Mouse (Mus musculus) stomach, embryonic 14.5 days (tissue): ENCODE measurements around the gene Ddost. TPM values are rescaled to one million over a fixed set of nuclear protein-coding genes. Genes with fewer than 3 reads are reported as not detected.

Source experiments
- ATAC-seq: fragments of 200-750 bp; cut with Nextera tagmentation; 2 replicates; pipeline ENCODE4 v1.8.0; 2017; ENCODE audit warnings: low read depth, moderate TSS enrichment; ENCODE audit not compliant: insufficient number of reproducible peaks, insufficient read depth, low FRiP score
- H3K27ac ChIP-seq: fragments of 300-500 bp; sonication (generic); 2 replicates; pipeline ENCODE4 v1.5.1; 2014; ENCODE audit warnings: mild to moderate bottlenecking, low read length, moderate library complexity, mixed read lengths
- H3K27me3 ChIP-seq: fragments of 300-500 bp; sonication (generic); 2 replicates; pipeline ENCODE4 v1.6.1; 2014; ENCODE audit warnings: low read length, control low read depth, mixed read lengths; ENCODE audit not compliant: control insufficient read depth, insufficient read depth
- H3K36me3 ChIP-seq: fragments of 300-500 bp; sonication (generic); 2 replicates; pipeline ENCODE4 v1.6.1; 2014; ENCODE audit warnings: mild to moderate bottlenecking, control low read depth, low read length, moderate library complexity, mixed read lengths; ENCODE audit not compliant: control insufficient read depth, insufficient read depth
- H3K4me1 ChIP-seq: fragments of 300-500 bp; sonication (generic); 2 replicates; pipeline ENCODE4 v1.6.1; 2014; ENCODE audit warnings: low read length, control low read depth, mixed read lengths; ENCODE audit not compliant: control insufficient read depth, insufficient read depth
- H3K4me2 ChIP-seq: fragments of 300-500 bp; sonication (generic); replicated peaks from 2 replicates; pipeline ENCODE4 v1.6.1; 2014; ENCODE audit warnings: low read depth, low read length, control low read depth
- H3K4me3 ChIP-seq: fragments of 300-500 bp; sonication (generic); 2 replicates; pipeline ENCODE4 v1.5.1; 2014; ENCODE audit warnings: low read depth, low read length, control low read depth
- H3K9ac ChIP-seq: fragments of 300-500 bp; sonication (generic); replicated peaks from 2 replicates; pipeline ENCODE4 v1.6.1; 2014; ENCODE audit warnings: low read depth, mild to moderate bottlenecking, control low read depth, low read length, moderate library complexity, mixed read lengths
- H3K9me3 ChIP-seq: fragments of 300-500 bp; sonication (generic); 2 replicates; pipeline ENCODE4 v1.6.1; 2016; ENCODE audit warnings: low read depth, low read length, control low read depth; ENCODE audit not compliant: control insufficient read depth
- WGBS: fragments of 180-500 bp; shearing (Covaris S2); extraction: QIAGEN DNeasy Blood & Tissue Kit; methylation state at CpG from one replicate; pipeline ENCODE4 v1.1.7; 2014; 5-methylcytosine and 5-hydroxymethylcytosine counted together
- polyA plus RNA-seq: library from polyadenylated mRNA; unstranded; fragments of >200 nt; fragmentation: Nextera tagmentation; extraction: Ambion mirVana; gene quantifications from 2 replicates; pipeline ENCODE4 v1.2.1, GENCODE M21; 2014

The Ddost gene
- polyA plus RNA-seq, 1 experiment from 2014 or later = 351 TPM

DNA sequence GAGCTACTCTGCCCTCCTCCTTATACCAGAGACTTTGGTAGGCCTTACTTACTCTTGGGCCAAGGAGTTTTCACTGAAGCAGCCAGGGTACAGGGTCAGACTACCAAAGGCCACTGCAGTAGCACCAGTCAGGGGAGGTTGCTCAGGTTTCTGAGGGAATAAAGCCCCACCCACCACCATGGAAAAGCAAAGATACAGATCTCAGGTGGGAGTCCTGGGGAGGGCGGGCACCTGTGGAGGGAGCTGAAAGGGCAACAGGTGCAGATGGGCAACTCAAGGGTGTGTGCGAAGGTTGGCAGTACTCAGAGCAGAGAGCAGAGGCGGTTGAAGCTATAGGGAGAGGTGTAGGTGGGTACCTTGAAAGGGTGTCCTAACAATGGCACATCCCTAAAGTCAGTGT, 1.5 kb upstream of the Ddost start:
- Histone ChIP-seq H3K4me3 (no peak overlapping the region), H3K27ac (no peak overlapping the region), H3K36me3 (peaks cover 10% of the 10 kb centered on the region; the same call in 1 of the 2 replicates), H3K9ac (no peak overlapping the region), H3K4me1 (peaks cover 9% of the 10 kb centered on the region; the same call in 1 of the 2 replicates), H3K4me2 (no peak overlapping the region), H3K27me3 (no peaks in the 10 kb centered on the region), H3K9me3 (no peaks in the 10 kb centered on the region)
- WGBS = 98% methylated on average over 3 of the region's 3 CpGs
- no peak for ATAC-seq

DNA sequence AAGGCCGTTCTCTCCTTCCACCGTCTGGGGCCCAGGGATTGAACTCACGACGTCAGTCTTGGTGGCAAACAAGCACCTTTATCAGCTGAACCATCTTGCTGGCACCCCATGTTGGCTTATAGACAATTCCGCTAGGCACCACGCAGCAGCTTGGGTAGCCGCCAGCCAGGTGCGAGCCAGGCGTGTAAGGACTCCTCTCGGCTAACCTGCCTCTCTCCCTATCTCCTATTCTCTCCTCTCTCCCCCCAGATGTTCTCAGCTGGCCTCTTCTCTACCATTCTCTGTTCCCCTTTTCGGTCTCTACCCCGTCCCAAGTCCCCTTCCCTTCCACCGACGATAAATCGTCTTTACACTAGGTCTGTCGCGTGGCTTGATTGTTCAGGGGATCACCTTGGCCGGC, 788 bp upstream of the Ddost start:
- H3K36me3 ChIP-seq = peaks cover 15% of the 10 kb centered on the region; the same call in 1 of the 2 replicates
- H3K27ac ChIP-seq = peak overlapping the region; percentile 61
- peak overlapping the region; percentile 79 for H3K4me3 ChIP-seq
- peak overlapping the region; percentile 73 for H3K9ac ChIP-seq
- no peaks in the 10 kb centered on the region for H3K9me3 ChIP-seq
- peaks cover 9% of the 10 kb centered on the region; the same call in 1 of the 2 replicates for H3K4me1 ChIP-seq
- ATAC-seq = no peak
- 11% methylated on average over 18 of the region's 18 CpGs for WGBS
- H3K27me3 ChIP-seq = no peaks in the 10 kb centered on the region
- peak overlapping the region; percentile 85 for H3K4me2 ChIP-seq

GRCm38 (mm10) chr4:138307025-138307424, 2.5 kb downstream of the Ddost start:
- H3K27ac ChIP-seq = no peak overlapping the region
- no peaks in the 10 kb centered on the region for H3K9me3 ChIP-seq
- WGBS = 80% methylated on average over 3 of the region's 3 CpGs
- no peak for ATAC-seq
- no peak overlapping the region for H3K4me2 ChIP-seq
- H3K27me3 ChIP-seq = no peaks in the 10 kb centered on the region
- H3K4me1 ChIP-seq = peaks cover 9% of the 10 kb centered on the region; the same call in 1 of the 2 replicates
- peaks cover 45% of the 10 kb centered on the region for H3K36me3 ChIP-seq
- H3K4me3 ChIP-seq = no peak overlapping the region
- no peak overlapping the region for H3K9ac ChIP-seq

DNA sequence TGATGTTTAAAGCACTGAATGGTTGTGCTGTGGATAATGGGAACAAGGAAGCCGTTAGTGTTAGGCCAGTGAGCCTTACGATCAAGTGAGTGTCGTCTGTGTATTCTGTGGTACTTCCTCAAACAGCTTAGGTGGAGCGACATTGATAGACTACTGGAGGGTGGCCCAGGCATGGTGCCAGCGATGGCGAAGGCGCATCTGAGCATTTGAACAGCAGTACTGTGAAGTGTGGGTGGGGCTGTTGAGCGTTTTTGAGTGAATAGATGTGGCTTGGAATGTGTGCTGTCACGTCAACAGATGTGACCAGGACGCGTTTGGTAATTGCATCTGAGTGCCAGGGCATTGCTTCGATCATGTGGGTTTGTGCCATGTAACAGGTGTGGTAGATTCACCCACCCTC, 3.2 kb downstream of the Ddost start:
- no peak overlapping the region for H3K4me3 ChIP-seq
- no peak overlapping the region for H3K27ac ChIP-seq
- no peak for ATAC-seq
- no peaks in the 10 kb centered on the region for H3K27me3 ChIP-seq
- 90% methylated on average over 12 of the region's 12 CpGs for WGBS
- H3K36me3 ChIP-seq = peaks cover 51% of the 10 kb centered on the region
- H3K9ac ChIP-seq = no peak overlapping the region
- no peak overlapping the region for H3K4me2 ChIP-seq
- H3K9me3 ChIP-seq = no peaks in the 10 kb centered on the region
- H3K4me1 ChIP-seq = peaks cover 9% of the 10 kb centered on the region; the same call in 1 of the 2 replicates

DNA sequence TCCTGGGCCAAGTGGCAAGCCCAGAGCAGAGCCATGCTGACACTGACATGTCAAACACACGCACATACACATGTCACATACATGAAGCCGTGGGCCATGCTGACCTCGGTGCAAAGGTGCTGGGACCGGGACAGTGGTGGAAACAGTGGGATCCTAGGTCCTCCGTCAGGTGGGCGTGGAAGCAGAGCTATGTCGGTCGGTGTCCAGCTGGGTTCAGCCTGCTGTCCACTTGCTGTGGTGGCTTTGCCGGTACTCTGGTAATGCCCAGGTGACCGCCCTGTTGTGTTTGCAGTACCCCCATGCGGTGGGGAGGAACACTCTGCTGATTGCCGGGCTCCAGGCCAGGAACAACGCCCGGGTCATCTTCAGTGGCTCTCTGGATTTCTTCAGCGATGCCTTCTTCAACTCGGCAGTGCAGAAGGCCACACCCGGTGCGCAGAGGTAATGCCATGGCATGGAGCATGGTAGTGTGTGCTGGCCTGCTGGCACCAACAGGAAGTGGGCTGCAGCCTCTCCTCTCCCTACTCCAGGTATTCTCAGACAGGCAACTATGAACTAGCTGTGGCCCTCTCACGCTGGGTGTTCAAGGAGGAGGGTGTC, 5.9 kb downstream of the Ddost start:
- ATAC-seq = no peak
- Histone ChIP-seq H3K36me3 (peaks cover 55% of the 10 kb centered on the region), H3K27ac (no peak overlapping the region), H3K4me1 (no peaks in the 10 kb centered on the region; the same call in 1 of the 2 replicates), H3K4me2 (no peak overlapping the region), H3K27me3 (no peaks in the 10 kb centered on the region), H3K9ac (no peak overlapping the region), H3K9me3 (no peaks in the 10 kb centered on the region), H3K4me3 (no peak overlapping the region)
- WGBS = 95% methylated on average over 19 of the region's 19 CpGs

- 60% methylated on average over 8 of the region's 8 CpGs for WGBS
- peak; percentile 35; the same call in 1 of the 2 replicates for ATAC-seq
- Histone ChIP-seq H3K4me1 (no peaks in the 10 kb centered on the region), H3K4me3 (no peak overlapping the region), H3K4me2 (no peak overlapping the region), H3K9me3 (no peaks in the 10 kb centered on the region), H3K27ac (no peak overlapping the region), H3K27me3 (no peaks in the 10 kb centered on the region), H3K9ac (no peak overlapping the region), H3K36me3 (peaks cover 55% of the 10 kb centered on the region)
Measured at GRCm38 (mm10) chr4:138311595-138311994, 7.1 kb downstream of the Ddost start.

GRCm38 (mm10) chr4:138312105-138312504, 7.6 kb downstream of the Ddost start:
- Histone ChIP-seq H3K4me1 (no peaks in the 10 kb centered on the region), H3K36me3 (peaks cover 53% of the 10 kb centered on the region), H3K9me3 (no peaks in the 10 kb centered on the region), H3K27me3 (no peaks in the 10 kb centered on the region), H3K4me3 (no peak overlapping the region), H3K27ac (no peak overlapping the region), H3K4me2 (no peak overlapping the region), H3K9ac (no peak overlapping the region)
- ATAC-seq = no peak
- WGBS = 91% methylated on average over 3 of the region's 3 CpGs

DNA sequence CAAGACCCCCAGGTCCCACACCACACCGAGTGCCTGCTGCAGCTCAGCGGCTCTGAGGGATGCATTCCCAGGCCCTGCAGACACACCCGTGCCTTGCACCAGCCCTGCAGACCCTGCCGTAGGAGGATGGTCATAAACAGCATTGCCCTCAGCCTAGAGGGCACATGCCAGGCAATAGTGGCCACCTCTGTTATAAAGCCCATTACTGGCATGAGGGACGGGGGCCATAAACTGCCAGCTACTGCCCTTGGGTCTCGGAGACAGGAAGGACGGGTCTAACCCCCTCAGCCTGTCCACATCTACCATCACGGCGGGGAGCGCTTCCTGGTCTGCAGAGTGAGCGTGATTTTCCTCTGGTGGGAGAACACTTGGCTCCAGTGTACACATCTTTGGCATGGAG, 8.5 kb downstream of the Ddost start:
- no peaks in the 10 kb centered on the region for H3K9me3 ChIP-seq
- H3K9ac ChIP-seq = no peak overlapping the region
- no peaks in the 10 kb centered on the region for H3K4me1 ChIP-seq
- H3K4me2 ChIP-seq = no peak overlapping the region
- H3K4me3 ChIP-seq = no peak overlapping the region
- no peak for ATAC-seq
- H3K27ac ChIP-seq = no peak overlapping the region
- H3K27me3 ChIP-seq = no peaks in the 10 kb centered on the region
- WGBS = 86% methylated on average over 11 of the region's 11 CpGs
- peaks cover 45% of the 10 kb centered on the region for H3K36me3 ChIP-seq

DNA sequence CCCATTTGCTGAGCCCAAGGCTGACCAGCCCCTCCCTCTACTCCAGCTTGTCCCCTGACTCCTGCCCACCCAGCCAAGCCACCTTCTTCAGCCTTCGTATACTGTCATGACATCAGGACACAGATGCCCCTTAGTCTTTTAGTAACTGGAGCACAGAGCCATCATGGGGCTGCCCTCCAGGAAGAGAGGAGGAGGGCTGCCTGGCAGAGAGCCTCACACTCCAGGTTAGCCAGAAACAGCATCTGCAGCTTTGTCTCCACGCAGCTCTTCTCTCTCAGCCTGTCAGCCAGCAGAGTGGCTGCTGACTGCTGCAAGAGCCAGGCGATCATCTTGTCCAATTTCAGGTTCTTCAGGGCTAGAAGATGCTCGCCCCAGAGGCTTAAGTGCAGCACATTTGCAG, 9.3 kb downstream of the Ddost start:
- WGBS = 91% methylated on average over 4 of the region's 4 CpGs
- Histone ChIP-seq H3K27me3 (no peaks in the 10 kb centered on the region), H3K4me3 (no peak overlapping the region), H3K9ac (no peak overlapping the region), H3K4me2 (no peak overlapping the region), H3K9me3 (no peaks in the 10 kb centered on the region), H3K36me3 (peaks cover 39% of the 10 kb centered on the region), H3K27ac (no peak overlapping the region), H3K4me1 (no peaks in the 10 kb centered on the region)
- no peak for ATAC-seq
